Mouse (Mus musculus) embryonic facial prominence, embryonic 11.5 days (tissue): ENCODE measurements around the gene Dusp16. TPM values are rescaled to one million over a fixed set of nuclear protein-coding genes. Genes with fewer than 3 reads are reported as not detected.

ENCODE experiments used
- ATAC-seq: fragments of 200-750 bp; cut with Nextera tagmentation; replicated peaks from 2 replicates; pipeline ENCODE4 v1.8.0; 2017; ENCODE audit warnings: low read depth; ENCODE audit not compliant: insufficient number of reproducible peaks, low FRiP score, low TSS enrichment
- DNase-seq: peaks from one replicate; pipeline ENCODE4 v3.0.0-alpha.2; 2015; ENCODE audit warnings: low spot score
- H3K27ac ChIP-seq: fragments of 300-500 bp; sonication (generic); replicated peaks from 2 replicates; pipeline ENCODE4 v1.5.1; 2014; ENCODE audit warnings: mild to moderate bottlenecking, low read depth, low read length, control low read depth
- H3K27me3 ChIP-seq: fragments of 300-500 bp; sonication (generic); 2 replicates; pipeline ENCODE4 v1.6.1; 2014; ENCODE audit warnings: mild to moderate bottlenecking, low read length, moderate library complexity, mixed read lengths; ENCODE audit not compliant: control insufficient read depth, insufficient read depth
- H3K36me3 ChIP-seq: fragments of 300-500 bp; sonication (generic); replicated peaks from 2 replicates; pipeline ENCODE4 v1.6.1; 2014; ENCODE audit warnings: low read depth, mild to moderate bottlenecking, low read length, moderate library complexity, mixed read lengths; ENCODE audit not compliant: control insufficient read depth, insufficient read depth
- H3K4me1 ChIP-seq: fragments of 300-500 bp; sonication (generic); 2 replicates; pipeline ENCODE4 v1.6.1; 2014; ENCODE audit warnings: low read length, mixed read lengths; ENCODE audit not compliant: control insufficient read depth, insufficient read depth
- H3K4me2 ChIP-seq: fragments of 300-500 bp; sonication (generic); 2 replicates; pipeline ENCODE4 v1.6.1; 2014; ENCODE audit warnings: low read depth, mild to moderate bottlenecking, control low read depth, low read length, moderate library complexity
- H3K4me3 ChIP-seq: fragments of 300-500 bp; sonication (generic); 2 replicates; pipeline ENCODE4 v1.5.1; 2014; ENCODE audit warnings: low read depth, low read length, control low read depth
- H3K9ac ChIP-seq: fragments of 300-500 bp; sonication (generic); replicated peaks from 2 replicates; pipeline ENCODE4 v1.6.1; 2014; ENCODE audit warnings: mild to moderate bottlenecking, control low read depth, low read length
- H3K9me3 ChIP-seq: fragments of 300-500 bp; sonication (generic); replicated peaks from 2 replicates; pipeline ENCODE4 v1.6.1; 2016; ENCODE audit warnings: mild to moderate bottlenecking, low read length, inconsistent platforms, mixed read lengths; ENCODE audit not compliant: control insufficient read depth
- WGBS: fragments of 180-500 bp; shearing (Covaris S2); extraction: QIAGEN DNeasy Blood & Tissue Kit; methylation state at CpG from one replicate; pipeline ENCODE4 v1.1.7; 2014; 5-methylcytosine and 5-hydroxymethylcytosine counted together
- polyA plus RNA-seq: library from polyadenylated mRNA; unstranded; fragments of >200 nt; fragmentation: Nextera tagmentation; extraction: Ambion mirVana; gene quantifications from 2 replicates; pipeline ENCODE4 v1.2.1, GENCODE M21; 2014

Gene Dusp16
- polyA plus RNA-seq, 1 experiment from 2014 or later = 15.4 TPM

DNA sequence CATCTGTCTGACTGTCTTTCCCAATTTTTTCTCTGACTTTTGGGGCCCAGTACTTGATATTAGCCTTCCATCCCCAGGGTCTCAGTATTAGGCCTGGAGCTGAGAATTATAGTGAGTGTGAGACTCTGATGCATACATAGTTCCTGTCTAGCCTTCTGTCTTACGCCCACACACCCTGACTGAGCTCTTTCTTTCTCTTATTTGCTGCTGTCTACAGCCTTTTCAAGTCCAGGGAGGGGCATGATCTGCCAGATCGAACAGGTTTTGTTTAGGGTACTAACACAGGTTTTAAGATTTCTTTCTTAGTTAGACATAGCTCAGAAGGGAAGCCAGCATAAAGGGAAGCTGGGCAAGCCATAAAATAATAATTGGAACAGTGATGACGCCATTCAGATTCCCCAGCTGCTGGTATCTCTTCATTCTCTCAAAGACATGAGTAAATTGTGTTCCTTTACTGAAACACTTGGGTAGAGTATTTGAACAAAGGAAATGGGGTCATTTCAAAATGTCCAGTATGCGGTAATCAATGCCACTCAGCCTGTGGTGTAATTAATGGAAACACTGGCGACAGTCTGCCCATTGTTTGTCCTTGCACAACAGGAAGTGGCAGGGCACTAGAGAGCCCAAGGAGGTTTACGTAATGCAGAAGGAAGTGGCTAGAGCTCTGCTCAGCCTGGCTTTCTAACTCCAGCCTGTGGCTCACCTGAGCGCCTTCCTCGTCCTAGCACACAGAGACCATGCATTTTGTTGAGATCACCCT is 91.8 kb downstream of the Dusp16 start:
- 49% methylated on average over 8 of the region's 8 CpGs for WGBS
- Histone ChIP-seq H3K36me3 (no peaks in the 10 kb centered on the region), H3K4me1 (no peaks in the 10 kb centered on the region), H3K9me3 (no peaks in the 10 kb centered on the region), H3K9ac (no peak overlapping the region), H3K27me3 (no peaks in the 10 kb centered on the region), H3K4me2 (no peak overlapping the region), H3K27ac (no peak overlapping the region), H3K4me3 (no peak overlapping the region)
- DNase-seq (no peak), ATAC-seq (no peak)

DNA sequence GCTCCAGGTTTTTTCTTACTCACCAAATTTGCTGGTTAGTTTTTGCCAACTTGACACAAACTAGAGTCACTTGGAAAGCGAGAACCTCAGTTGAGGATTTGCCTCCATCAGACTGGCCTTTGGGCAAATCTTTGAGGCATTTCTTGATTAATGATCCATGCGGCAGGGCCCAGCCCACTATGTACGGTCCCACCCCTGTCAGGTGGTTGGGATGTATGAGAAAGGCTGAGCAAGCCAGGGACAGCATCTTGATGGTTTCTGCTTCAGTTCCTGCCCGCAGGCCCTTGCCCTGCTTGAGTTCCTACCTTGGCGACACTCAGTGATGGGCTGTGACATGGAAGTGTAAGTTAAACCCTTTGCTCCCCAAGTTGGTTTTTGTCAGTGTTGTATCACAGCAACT is 94.2 kb downstream of the Dusp16 start:
- ATAC-seq (no peak), DNase-seq (no peak)
- 95% methylated on average over 5 of the region's 5 CpGs for WGBS
- H3K27me3 ChIP-seq = no peaks in the 10 kb centered on the region
- H3K36me3 ChIP-seq = no peaks in the 10 kb centered on the region
- H3K4me1 ChIP-seq = no peaks in the 10 kb centered on the region
- H3K9ac ChIP-seq = no peak overlapping the region
- H3K27ac ChIP-seq = no peak overlapping the region
- H3K9me3 ChIP-seq = no peaks in the 10 kb centered on the region
- H3K4me3 ChIP-seq = no peak overlapping the region
- no peak overlapping the region for H3K4me2 ChIP-seq

DNA sequence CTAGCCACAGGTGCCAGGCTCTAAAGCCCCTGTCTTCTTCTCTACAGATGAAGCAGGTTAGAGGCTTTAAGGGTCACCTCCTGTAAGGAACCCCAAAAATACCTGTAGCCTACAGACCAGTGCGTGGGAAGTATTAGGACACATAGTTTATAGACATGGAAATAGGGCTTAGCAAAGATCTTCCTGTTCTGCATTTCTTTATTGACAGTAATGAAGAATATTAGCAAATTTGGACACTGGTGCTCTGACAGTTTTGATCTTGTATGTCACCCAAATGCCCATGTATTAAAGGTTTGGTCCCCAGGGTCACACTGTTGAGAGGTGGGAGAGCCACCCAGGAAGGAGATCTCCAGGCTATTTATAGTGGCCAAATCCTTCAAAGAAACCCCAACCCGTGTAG is 95.9 kb downstream of the Dusp16 start:
- Histone ChIP-seq H3K27ac (no peak overlapping the region), H3K27me3 (no peaks in the 10 kb centered on the region), H3K4me1 (no peaks in the 10 kb centered on the region), H3K9me3 (no peaks in the 10 kb centered on the region), H3K4me2 (no peak overlapping the region), H3K36me3 (no peaks in the 10 kb centered on the region), H3K4me3 (no peak overlapping the region), H3K9ac (no peak overlapping the region)
- ATAC-seq (no peak), DNase-seq (no peak)
- 73% methylated on average over 2 of the region's 2 CpGs for WGBS

DNA sequence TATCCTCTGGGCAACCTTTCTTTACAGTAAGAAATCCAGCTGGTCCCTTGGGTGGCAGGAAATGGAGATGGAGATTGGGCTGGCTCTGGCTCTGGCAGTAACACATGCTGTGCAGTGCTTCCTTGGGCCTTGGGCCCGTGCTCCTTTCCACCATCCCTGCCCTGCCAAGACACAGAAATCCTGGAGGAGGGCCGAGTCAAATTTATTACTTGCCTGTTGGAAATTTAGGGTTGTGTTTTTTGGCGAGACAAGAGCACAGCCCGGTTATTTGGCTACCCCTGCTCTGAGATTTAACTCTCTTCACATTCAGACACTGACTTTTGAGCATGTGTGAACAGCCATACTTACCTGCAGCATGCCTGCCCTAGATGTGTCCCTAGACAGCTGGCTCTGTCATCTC is 96.3 kb downstream of the Dusp16 start:
- 82% methylated on average over 4 of the region's 4 CpGs for WGBS
- no peak for DNase-seq
- Histone ChIP-seq H3K36me3 (no peaks in the 10 kb centered on the region), H3K27ac (no peak overlapping the region), H3K9me3 (no peaks in the 10 kb centered on the region), H3K27me3 (no peaks in the 10 kb centered on the region), H3K4me3 (no peak overlapping the region), H3K9ac (no peak overlapping the region), H3K4me2 (no peak overlapping the region), H3K4me1 (no peaks in the 10 kb centered on the region)
- no peak for ATAC-seq

DNA sequence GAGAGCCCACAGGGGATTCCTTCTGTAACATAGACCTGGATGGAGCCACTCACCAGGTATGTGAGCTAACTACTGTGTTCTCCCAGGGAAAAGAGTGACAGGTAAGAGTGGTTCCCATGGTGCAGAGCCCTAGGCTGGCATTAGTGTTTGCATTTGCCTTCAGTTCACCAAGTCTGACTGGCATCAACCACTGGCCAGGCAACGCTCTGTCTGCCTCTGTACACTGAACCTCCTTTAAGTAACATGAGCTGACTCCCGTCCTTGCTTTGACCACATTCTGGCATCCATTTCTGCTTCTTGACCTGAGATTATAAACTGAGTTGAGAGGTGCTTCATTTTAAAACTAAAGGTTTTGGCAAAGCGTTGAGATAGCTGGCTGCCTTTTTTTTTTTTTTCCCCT is 96.8 kb downstream of the Dusp16 start:
- 76% methylated on average over 3 of the region's 3 CpGs for WGBS
- H3K27me3 ChIP-seq = no peaks in the 10 kb centered on the region
- H3K4me3 ChIP-seq = no peak overlapping the region
- no peak overlapping the region for H3K9ac ChIP-seq
- no peak for ATAC-seq
- DNase-seq = no peak
- H3K4me2 ChIP-seq = no peak overlapping the region
- no peaks in the 10 kb centered on the region for H3K4me1 ChIP-seq
- no peak overlapping the region for H3K27ac ChIP-seq
- H3K36me3 ChIP-seq = no peaks in the 10 kb centered on the region
- H3K9me3 ChIP-seq = no peaks in the 10 kb centered on the region

DNA sequence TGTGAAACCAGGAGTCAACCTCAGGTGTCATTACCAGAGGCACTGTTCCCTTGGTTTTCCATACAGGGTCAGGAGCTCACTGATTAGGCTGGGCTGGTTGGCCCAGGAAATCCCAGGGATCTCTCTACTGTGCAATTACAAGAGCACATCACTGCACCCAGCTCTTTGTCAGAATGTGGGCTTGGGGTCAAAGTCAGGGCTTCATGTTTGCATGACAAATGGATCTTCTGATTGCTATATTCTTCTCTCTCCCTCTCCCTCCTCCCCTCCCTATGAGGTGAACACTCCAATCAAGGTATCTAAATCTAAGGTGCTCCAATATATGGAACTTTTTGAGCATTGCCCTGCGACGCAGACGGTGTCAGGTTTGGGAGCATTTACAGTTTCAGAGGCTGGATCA is 97.4 kb downstream of the Dusp16 start:
- no peak for ATAC-seq
- H3K4me2 ChIP-seq = no peak overlapping the region
- no peak overlapping the region for H3K4me3 ChIP-seq
- DNase-seq = no peak
- no peaks in the 10 kb centered on the region for H3K9me3 ChIP-seq
- H3K36me3 ChIP-seq = no peaks in the 10 kb centered on the region
- H3K27ac ChIP-seq = no peak overlapping the region
- H3K4me1 ChIP-seq = no peaks in the 10 kb centered on the region
- no peaks in the 10 kb centered on the region for H3K27me3 ChIP-seq
- no peak overlapping the region for H3K9ac ChIP-seq
- 90% methylated on average over 3 of the region's 3 CpGs for WGBS

DNA sequence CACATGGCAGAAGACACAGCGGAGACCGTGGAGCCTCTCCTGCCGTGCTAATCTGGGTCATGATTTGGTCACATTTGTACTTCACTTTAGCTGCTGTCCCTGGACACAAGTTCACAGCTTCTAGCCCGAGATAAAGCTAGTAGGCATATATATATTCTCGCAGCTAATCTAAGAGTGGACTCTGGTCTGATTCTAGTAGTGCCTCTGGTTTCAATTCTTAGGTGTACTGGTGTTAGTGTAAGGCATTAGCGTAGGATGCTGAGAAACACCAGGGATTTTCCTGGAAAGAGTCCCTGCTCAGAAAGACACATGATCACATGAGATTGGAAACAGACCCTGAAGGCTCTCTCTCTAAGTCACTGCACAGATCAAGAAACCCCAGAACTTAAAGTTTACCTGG is 97.9 kb downstream of the Dusp16 start:
- WGBS = 91% methylated on average over 6 of the region's 6 CpGs

DNA sequence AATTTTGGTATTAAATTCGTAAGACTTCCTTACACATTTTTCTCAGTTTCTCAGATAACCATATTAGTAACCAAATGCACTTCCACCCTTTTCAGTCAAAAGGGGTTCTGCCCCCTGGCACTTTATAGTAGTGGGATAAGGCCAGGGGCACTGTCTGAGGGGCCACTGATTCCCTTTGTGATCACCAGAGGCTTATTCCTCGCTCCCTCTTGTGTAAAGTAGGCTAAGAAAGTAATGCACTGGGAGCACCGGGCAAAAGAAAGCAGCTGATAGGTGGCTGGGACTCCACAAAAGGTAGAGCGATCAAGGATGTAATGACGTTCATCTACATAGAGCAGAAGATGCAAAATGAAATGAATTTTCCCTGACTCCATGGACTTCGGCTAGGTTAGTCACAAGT is 106.9 kb downstream of the Dusp16 start:
- WGBS = 87% methylated on average over 6 of the region's 6 CpGs
- no peaks in the 10 kb centered on the region for H3K36me3 ChIP-seq
- no peak overlapping the region for H3K9ac ChIP-seq
- no peaks in the 10 kb centered on the region for H3K4me1 ChIP-seq
- no peaks in the 10 kb centered on the region for H3K9me3 ChIP-seq
- ATAC-seq = no peak
- no peak overlapping the region for H3K4me3 ChIP-seq
- no peak for DNase-seq
- H3K4me2 ChIP-seq = no peak overlapping the region
- H3K27me3 ChIP-seq = no peaks in the 10 kb centered on the region
- H3K27ac ChIP-seq = no peak overlapping the region

More for the DNA sequence above, 97.9 kb downstream of the Dusp16 start:
- Histone ChIP-seq H3K4me1 (no peaks in the 10 kb centered on the region), H3K9ac (no peak overlapping the region), H3K4me3 (no peak overlapping the region), H3K9me3 (no peaks in the 10 kb centered on the region), H3K4me2 (no peak overlapping the region), H3K27me3 (no peaks in the 10 kb centered on the region), H3K27ac (no peak overlapping the region), H3K36me3 (no peaks in the 10 kb centered on the region)
- DNase-seq (no peak), ATAC-seq (no peak)
